Mouse (Mus musculus): ENCODE data around the gene Gm10638.

GRCm38 (mm10) chr8:86742605-86743345 is 2.7 kb upstream of the Gm10638 start:
- TF ChIP-seq CTCF (IDR thresholded peaks at IDR 0.05; ENCODE audit: extremely low read depth, insufficient read length, insufficient replicate concordance, low read depth, low read length) (no peak), POLR2A (IDR thresholded peaks at IDR 0.05; ENCODE audit: low read depth, low read length) (no peak)
